Mouse (Mus musculus): ENCODE results near the gene Gpatch1. TPM values are rescaled to one million over a fixed set of nuclear protein-coding genes. Genes with fewer than 3 reads are reported as not detected.

Gpatch1 gene
- polyA plus RNA-seq, 1 experiment, result 12.7 TPM

DNA sequence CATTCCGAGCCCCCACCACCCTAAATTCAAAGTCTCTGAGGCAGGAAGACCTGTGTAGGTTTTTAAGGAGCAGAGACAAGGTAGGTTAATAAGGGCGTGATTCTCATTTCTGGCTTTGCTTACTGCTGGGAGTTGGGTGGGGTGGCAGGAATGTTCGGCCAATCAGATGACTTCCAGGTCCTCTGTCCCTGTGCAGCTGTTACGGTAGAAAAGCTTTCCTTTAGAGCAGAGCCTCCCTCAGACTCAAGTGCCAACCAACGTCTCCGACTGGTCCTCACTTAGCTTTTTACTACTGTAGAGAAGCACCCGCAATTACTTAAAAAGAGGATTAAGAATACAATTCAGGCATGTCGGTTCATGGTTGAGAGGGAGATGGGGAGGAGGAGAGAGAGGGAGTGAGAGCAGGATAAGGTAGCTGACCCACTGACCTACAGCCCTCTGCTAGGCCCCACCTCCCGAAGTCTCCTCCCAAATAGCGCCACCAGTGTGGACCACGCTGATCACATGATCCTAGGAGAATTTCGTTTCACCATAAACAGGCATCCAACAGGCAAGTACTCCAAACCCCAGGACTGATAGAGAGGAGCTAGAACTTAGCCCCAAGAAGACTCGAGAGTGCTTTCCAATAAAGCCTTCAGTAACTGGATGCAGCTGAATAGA is 85.3 kb downstream of the Gpatch1 start:
- Histone ChIP-seq H3K9ac (ENCODE audit: low read depth, poor library complexity, severe bottlenecking) (peak overlapping the region; percentile 60), H3K4me1 (ENCODE audit: control insufficient read depth, insufficient read depth, low read length) (no peaks in the 10 kb centered on the region), H3K4me3 (ENCODE audit: low read depth, low read length) (peak overlapping the region; percentile 61), H3K9me3 (replicated peaks; ENCODE audit: control insufficient read depth, insufficient read depth, low read length, poor library complexity, severe bottlenecking) (no peaks in the 10 kb centered on the region), H3K27ac (ENCODE audit: insufficient read depth, low read length) (peak overlapping the region; percentile 78), H3K36me3 (ENCODE audit: control insufficient read depth, insufficient read depth, low read length, poor library complexity, severe bottlenecking) (no peaks in the 10 kb centered on the region), H3K27me3 (ENCODE audit: control insufficient read depth, insufficient read depth, low read length, poor library complexity, severe bottlenecking) (no peaks in the 10 kb centered on the region)
- TF ChIP-seq POLR2A (IDR thresholded peaks at IDR 0.05; ENCODE audit: insufficient read depth, low read length) (peak; percentile 37), EP300 (IDR thresholded peaks at IDR 0.05; ENCODE audit: insufficient read depth, low read depth, low read length) (no peak)

- Histone ChIP-seq H3K4me1 (ENCODE audit: control insufficient read depth, insufficient read depth, low read length) (no peaks in the 10 kb centered on the region), H3K9ac (ENCODE audit: low read depth, poor library complexity, severe bottlenecking) (no peak overlapping the region), H3K9me3 (replicated peaks; ENCODE audit: control insufficient read depth, insufficient read depth, low read length, poor library complexity, severe bottlenecking) (no peaks in the 10 kb centered on the region), H3K36me3 (ENCODE audit: control insufficient read depth, insufficient read depth, low read length, poor library complexity, severe bottlenecking) (no peaks in the 10 kb centered on the region), H3K4me3 (ENCODE audit: low read depth, low read length) (no peak overlapping the region), H3K27me3 (ENCODE audit: control insufficient read depth, insufficient read depth, low read length, poor library complexity, severe bottlenecking) (no peaks in the 10 kb centered on the region), H3K27ac (ENCODE audit: insufficient read depth, low read length) (no peak overlapping the region)
- TF ChIP-seq EP300 (IDR thresholded peaks at IDR 0.05; ENCODE audit: insufficient read depth, low read depth, low read length) (no peak), CTCF (IDR thresholded peaks at IDR 0.05; ENCODE audit: low read depth, low read length) (peak; percentile 51), POLR2A (IDR thresholded peaks at IDR 0.05; ENCODE audit: insufficient read depth, low read length) (no peak)
These were observed 87.9 kb downstream of the Gpatch1 start for GRCm38 (mm10) chr7:35230333-35230732.

Other genes with a start within 250 kb of the Gpatch1 start
- gene Cebpa, start 199.1 kb downstream of the Gpatch1 start, polyA plus RNA-seq (2011; ENCODE audit: insufficient read depth, insufficient read length, low read depth, missing spikeins), result 1.7 TPM in 2 replicates
- not detected in 2 replicates for gene Slc7a10, start 132.1 kb downstream of the Gpatch1 start, polyA plus RNA-seq (2011; ENCODE audit: insufficient read depth, insufficient read length, low read depth, missing spikeins)
- gene Lrp3, start 102.9 kb downstream of the Gpatch1 start, polyA plus RNA-seq (2011; ENCODE audit: insufficient read depth, insufficient read length, low read depth, missing spikeins), result 3.2 and 3.6 TPM in 2 replicates
- gene Rhpn2, start 15.7 kb upstream of the Gpatch1 start, polyA plus RNA-seq (2011; ENCODE audit: insufficient read depth, insufficient read length, low read depth, missing spikeins), result 22.1 and 26.5 TPM in 2 replicates
- 8.7 and 9.1 TPM in 2 replicates for gene Faap24, start 78.4 kb upstream of the Gpatch1 start, polyA plus RNA-seq (2011; ENCODE audit: insufficient read depth, insufficient read length, low read depth, missing spikeins)
- gene Cep89, start 78.6 kb upstream of the Gpatch1 start, polyA plus RNA-seq (2011; ENCODE audit: insufficient read depth, insufficient read length, low read depth, missing spikeins), result 37.2 and 40.2 TPM in 2 replicates
- gene Slc7a9, start 130.4 kb upstream of the Gpatch1 start, polyA plus RNA-seq (2011; ENCODE audit: insufficient read depth, insufficient read length, low read depth, missing spikeins), result 0.33 and 0.69 TPM in 2 replicates
- gene Tdrd12, start 219.3 kb upstream of the Gpatch1 start, polyA plus RNA-seq (2011; ENCODE audit: insufficient read depth, insufficient read length, low read depth, missing spikeins), result 74.9 and 75.1 TPM in 2 replicates
- 43.0 and 46.3 TPM in 2 replicates for gene Nudt19, start 237.9 kb upstream of the Gpatch1 start, polyA plus RNA-seq (2011; ENCODE audit: insufficient read depth, insufficient read length, low read depth, missing spikeins)

Measured in ES-Bruce4 (cell line).